Mouse (Mus musculus) lung, postnatal 14 days (tissue): Measurements from ENCODE around the gene Anp32b.

ENCODE experiments used
- DNase-seq: peaks from one replicate; pipeline ENCODE4 v3.0.0; 2021

Anp32b gene

GRCm38 (mm10) chr4:46452855-46453719 lies 2.4 kb downstream of the Anp32b start:
- DNase-seq = no peak

- no peak for DNase-seq
Measured at GRCm38 (mm10) chr4:46454097-46454864, 3.6 kb downstream of the Anp32b start.

GRCm38 (mm10) chr4:46456762-46457161 lies 6.1 kb downstream of the Anp32b start:
- no peak for DNase-seq

GRCm38 (mm10) chr4:46457186-46457585 lies 6.5 kb downstream of the Anp32b start:
- DNase-seq = no peak

GRCm38 (mm10) chr4:46458411-46458810 lies 7.7 kb downstream of the Anp32b start:
- no peak for DNase-seq

GRCm38 (mm10) chr4:46463130-46463830 lies 12.6 kb downstream of the Anp32b start:
- peak; percentile 53 for DNase-seq

- no peak for DNase-seq
Measured at GRCm38 (mm10) chr4:46465740-46466139, 15.0 kb downstream of the Anp32b start.

- DNase-seq = no peak
Measured at GRCm38 (mm10) chr4:46475101-46475500, 24.4 kb downstream of the Anp32b start.

- no peak for DNase-seq
Measured at GRCm38 (mm10) chr4:46479081-46479480, 28.4 kb downstream of the Anp32b start.

GRCm38 (mm10) chr4:46485696-46486417 lies 35.2 kb downstream of the Anp32b start:
- DNase-seq = peak; percentile 85

- peak; percentile 82 for DNase-seq
Measured at GRCm38 (mm10) chr4:46487348-46487747, 36.6 kb downstream of the Anp32b start.

GRCm38 (mm10) chr4:46489028-46489925 lies 38.6 kb downstream of the Anp32b start, which contains the start of gene Nans:
Nans (plus strand) TSS chr4:46489248.
- peak; percentile 96 for DNase-seq

- no peak for DNase-seq
Measured at GRCm38 (mm10) chr4:46493071-46493470, 42.4 kb downstream of the Anp32b start.

GRCm38 (mm10) chr4:46495543-46495942 lies 44.8 kb downstream of the Anp32b start:
- no peak for DNase-seq

GRCm38 (mm10) chr4:46497286-46497892 lies 46.7 kb downstream of the Anp32b start:
- peak; percentile 84 for DNase-seq

- no peak for DNase-seq
Measured at GRCm38 (mm10) chr4:46498511-46498910, 47.8 kb downstream of the Anp32b start.

GRCm38 (mm10) chr4:46498976-46499375 lies 48.3 kb downstream of the Anp32b start:
- peak; percentile 62 for DNase-seq

- no peak for DNase-seq
Measured at GRCm38 (mm10) chr4:46502606-46503502, 52.2 kb downstream of the Anp32b start.

- DNase-seq = no peak
Measured at GRCm38 (mm10) chr4:46503881-46504280, 53.2 kb downstream of the Anp32b start.
